11 mouse cellular contexts compared by ENCODE assay signal in the genomic region with DNA sequence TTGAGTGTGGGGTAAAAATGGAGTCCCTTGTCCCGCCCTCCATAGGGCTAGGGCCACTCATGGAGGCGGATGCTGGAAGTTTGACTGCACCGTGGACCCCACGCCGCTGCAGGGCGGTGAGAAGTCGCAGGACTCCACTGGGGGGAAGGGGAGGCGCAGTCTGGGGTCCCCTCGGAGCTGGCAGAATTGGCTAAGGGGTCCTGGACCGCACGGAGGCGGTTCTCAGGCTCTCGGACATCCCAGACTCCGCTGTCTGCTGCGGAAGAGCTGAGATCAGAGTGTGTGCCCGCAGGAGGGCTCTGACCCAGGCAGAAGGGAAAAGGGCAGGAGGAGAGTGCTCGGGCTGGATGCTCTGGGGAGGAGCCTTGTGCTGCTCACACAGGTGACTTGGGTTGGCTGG. TPM values are rescaled to one million over a fixed set of nuclear protein-coding genes. Genes with fewer than 3 reads are reported as not detected.
DNase-seq lines count a peak whose midpoint lies in the region; ATAC-seq and TF ChIP-seq lines count a peak whose summit lies in the region.
"Had no signal": no experiment of that assay in that cellular context is flagged by ENCODE, and none has a peak within 500 bp of the region (broad histone marks: within the 10 kb centered on the region; RNA-seq: fewer than 3 reads in every experiment).

No protein-coding gene starts in this region.

- H3K4me2 ChIP-seq in kidney, postnatal 0 days (ENCODE audit: low read length) = peak overlapping the region; percentile 81
- H3K4me2 ChIP-seq in embryonic facial prominence, embryonic 11.5 days (ENCODE audit: low read depth, low read length) = peak overlapping the region; percentile 63
- peak overlapping the region; percentile 71 for H3K4me2 ChIP-seq in intestine, embryonic 14.5 days (ENCODE audit: low read length)
- peak overlapping the region; percentile 39 for H3K4me2 ChIP-seq in midbrain, embryonic 16.5 days (ENCODE audit: low read length)

- no peaks in the 10 kb centered on the region for H3K9me3 ChIP-seq in kidney, postnatal 0 days (replicated peaks; ENCODE audit: low read length)
- H3K9me3 ChIP-seq in embryonic facial prominence, embryonic 11.5 days (replicated peaks; ENCODE audit: control insufficient read depth, low read length) = no peaks in the 10 kb centered on the region
- no peaks in the 10 kb centered on the region for H3K9me3 ChIP-seq in intestine, embryonic 14.5 days (ENCODE audit: control insufficient read depth, low read length)
- H3K9me3 ChIP-seq in midbrain, embryonic 16.5 days (replicated peaks; ENCODE audit: control insufficient read depth, low read length, poor library complexity, severe bottlenecking) = no peaks in the 10 kb centered on the region
- H3K9me3 ChIP-seq: G1E had no signal

- no peak overlapping the region for H3K27ac ChIP-seq in kidney, postnatal 0 days
- H3K27ac ChIP-seq in embryonic facial prominence, embryonic 11.5 days (replicated peaks; ENCODE audit: low read depth, low read length) = no peak overlapping the region
- no peak overlapping the region for H3K27ac ChIP-seq in intestine, embryonic 14.5 days (ENCODE audit: low read depth)
- H3K27ac ChIP-seq in midbrain, embryonic 16.5 days (ENCODE audit: low read length) = no peak overlapping the region

- peak overlapping the region; percentile 55; the same call in 1 of the 2 replicates for H3K9ac ChIP-seq in kidney, postnatal 0 days (ENCODE audit: low read depth, low read length)
- H3K9ac ChIP-seq in embryonic facial prominence, embryonic 11.5 days (replicated peaks; ENCODE audit: low read length) = peak overlapping the region; percentile 40; the same call in 1 of the 2 replicates
- peak overlapping the region; percentile 47; the same call in 1 of the 2 replicates for H3K9ac ChIP-seq in intestine, embryonic 14.5 days (ENCODE audit: low read length)
- no peak overlapping the region for H3K9ac ChIP-seq in midbrain, embryonic 16.5 days (ENCODE audit: low read depth, low read length)

- no peaks in the 10 kb centered on the region for H3K27me3 ChIP-seq in kidney, postnatal 0 days (ENCODE audit: insufficient read depth, low read length)
- H3K27me3 ChIP-seq in embryonic facial prominence, embryonic 11.5 days (ENCODE audit: control insufficient read depth, insufficient read depth, low read length) = no peaks in the 10 kb centered on the region
- H3K27me3 ChIP-seq in intestine, embryonic 14.5 days (replicated peaks; ENCODE audit: control insufficient read depth, insufficient read depth, low read length) = no peaks in the 10 kb centered on the region
- peaks cover 8% of the 10 kb centered on the region; the same call in 1 of the 2 replicates for H3K27me3 ChIP-seq in midbrain, embryonic 16.5 days (ENCODE audit: control insufficient read depth, insufficient read depth, low read depth, low read length)

- 3% methylated on average over 17 of the region's 17 CpGs for WGBS in kidney, postnatal 0 days
- 4% methylated on average over 17 of the region's 17 CpGs for WGBS in embryonic facial prominence, embryonic 11.5 days
- 3% methylated on average over 17 of the region's 17 CpGs for WGBS in intestine, embryonic 14.5 days
- 5% methylated on average over 17 of the region's 17 CpGs for WGBS in midbrain, embryonic 16.5 days

- peak overlapping the region; percentile 31 for H3K4me3 ChIP-seq in kidney, postnatal 0 days (replicated peaks; ENCODE audit: low read depth, low read length)
- H3K4me3 ChIP-seq in embryonic facial prominence, embryonic 11.5 days (ENCODE audit: low read depth, low read length) = peak overlapping the region; percentile 26
- peak overlapping the region; percentile 38 for H3K4me3 ChIP-seq in intestine, embryonic 14.5 days (ENCODE audit: low read depth, low read length)
- H3K4me3 ChIP-seq in midbrain, embryonic 16.5 days (ENCODE audit: low read depth, low read length) = peak overlapping the region; percentile 4; the same call in 1 of the 2 replicates

- peak; percentile 66; the same call in 1 of the 2 replicates for ATAC-seq in kidney, postnatal 0 days (replicated peaks; ENCODE audit: low FRiP score, low read depth)
- ATAC-seq in embryonic facial prominence, embryonic 11.5 days (replicated peaks; ENCODE audit: insufficient number of reproducible peaks, low FRiP score, low TSS enrichment, low read depth) = no peak
- peak; percentile 79 for ATAC-seq in intestine, embryonic 14.5 days (replicated peaks; ENCODE audit: low FRiP score, low TSS enrichment, low read depth)
- no peak for ATAC-seq in midbrain, embryonic 16.5 days
- ATAC-seq in inflammation-experienced regulatory T-cells, adult 6 months = no peak

- no peak for DNase-seq in kidney, postnatal 0 days (ENCODE audit: low spot score)
- no peak for DNase-seq in kidney, postnatal 10 days
- peak; percentile 22 for DNase-seq in embryonic facial prominence, embryonic 11.5 days (ENCODE audit: low spot score)
- peak; percentile 61 for DNase-seq in intestine, embryonic 14.5 days (ENCODE audit: low spot score)
- DNase-seq in right cerebral cortex, postnatal 4 days = no peak
- DNase-seq in yolk sac, embryonic 10.5 days (ENCODE audit: low spot score) = no peak
- DNase-seq: kidney, adult 2 months had no signal

- no peaks in the 10 kb centered on the region for H3K36me3 ChIP-seq in kidney, postnatal 0 days (ENCODE audit: insufficient read depth, low read length)
- H3K36me3 ChIP-seq in embryonic facial prominence, embryonic 11.5 days (replicated peaks; ENCODE audit: control insufficient read depth, insufficient read depth, low read depth, low read length) = no peaks in the 10 kb centered on the region
- H3K36me3 ChIP-seq in intestine, embryonic 14.5 days (ENCODE audit: control insufficient read depth, insufficient read depth, low read length) = no peaks in the 10 kb centered on the region
- no peaks in the 10 kb centered on the region for H3K36me3 ChIP-seq in midbrain, embryonic 16.5 days (ENCODE audit: control insufficient read depth, insufficient read depth, low read length)
- H3K36me3 ChIP-seq: G1E had no signal

- no peak for TF ChIP-seq CTCF in kidney, postnatal 0 days (IDR thresholded peaks at IDR 0.05; ENCODE audit: low read depth)

- no peaks in the 10 kb centered on the region for H3K4me1 ChIP-seq in kidney, postnatal 0 days (replicated peaks; ENCODE audit: insufficient read depth, low read length)
- no peaks in the 10 kb centered on the region for H3K4me1 ChIP-seq in embryonic facial prominence, embryonic 11.5 days (ENCODE audit: control insufficient read depth, insufficient read depth, low read length)
- peaks cover 7% of the 10 kb centered on the region for H3K4me1 ChIP-seq in intestine, embryonic 14.5 days (replicated peaks; ENCODE audit: control insufficient read depth, insufficient read depth, low read length)
- peaks cover 4% of the 10 kb centered on the region; the same call in 1 of the 2 replicates for H3K4me1 ChIP-seq in midbrain, embryonic 16.5 days (ENCODE audit: control insufficient read depth, insufficient read depth, low read length)

RNA-seq across cellular contexts. Expression of gene Ppp1r36, which starts 17.7 kb away (rescaled TPM):
- polyA plus RNA-seq in kidney, postnatal 0 days (2015; fragmentation: Nextera tagmentation; extraction: Ambion mirVana) = 7.2 and 7.5 TPM in 2 replicates
- polyA plus RNA-seq in embryonic facial prominence, embryonic 11.5 days (2014; fragmentation: Nextera tagmentation; extraction: Ambion mirVana) = 1.2 and 2.5 TPM in 2 replicates
- 1.4 and 1.9 TPM in 2 replicates for polyA plus RNA-seq in intestine, embryonic 14.5 days (2014; fragmentation: Nextera tagmentation; extraction: Ambion mirVana)
- polyA plus RNA-seq in midbrain, embryonic 16.5 days (2015; fragmentation: Nextera tagmentation; extraction: Ambion mirVana) = 1.3 and 1.9 TPM in 2 replicates
- not detected for polyA plus RNA-seq in inflammation-experienced regulatory T-cells, adult 6 months (2017; shearing (Covaris generic))
- polyA plus RNA-seq: G1E; small intestine, adult 2 months had no signal

RNA-seq across cellular contexts. Expression of gene Hspa2, which starts 31.1 kb away (rescaled TPM):
- 12.4 and 14.6 TPM in 2 replicates for polyA plus RNA-seq in kidney, postnatal 0 days (2015; fragmentation: Nextera tagmentation; extraction: Ambion mirVana)
- 3.9 and 6.0 TPM in 2 replicates for polyA plus RNA-seq in embryonic facial prominence, embryonic 11.5 days (2014; fragmentation: Nextera tagmentation; extraction: Ambion mirVana)
- 9.2 and 10.3 TPM in 2 replicates for polyA plus RNA-seq in intestine, embryonic 14.5 days (2014; fragmentation: Nextera tagmentation; extraction: Ambion mirVana)
- polyA plus RNA-seq in midbrain, embryonic 16.5 days (2015; fragmentation: Nextera tagmentation; extraction: Ambion mirVana) = 6.2 and 7.6 TPM in 2 replicates
- 1 to 10 TPM; 2.6 to 5.7 (median 3.4) TPM for polyA plus RNA-seq in inflammation-experienced regulatory T-cells, adult 6 months (2017; shearing (Covaris generic))

Comparison
In these comparisons a context has a peak if more than half of its experiments do, and no peak if none do; other contexts are left out.
1. ATAC-seq: peak in kidney, postnatal 0 days (single experiment) and intestine, embryonic 14.5 days (single experiment); none in embryonic facial prominence, embryonic 11.5 days (single experiment), midbrain, embryonic 16.5 days (single experiment) and inflammation-experienced regulatory T-cells, adult 6 months (single experiment).
2. DNase-seq: peak in embryonic facial prominence, embryonic 11.5 days (single experiment) and intestine, embryonic 14.5 days (single experiment); none in kidney, postnatal 0 days (single experiment), kidney, postnatal 10 days (single experiment), right cerebral cortex, postnatal 4 days (single experiment) and yolk sac, embryonic 10.5 days (single experiment).
3. Peak in every context shown above with its lines, with median percentiles within 50 percentile points of each other: H3K4me2 ChIP-seq and H3K4me3 ChIP-seq.